Mouse (Mus musculus): ENCODE measurements at regions not wholly inside any gene's neighbourhood (a gene's known extent, or its start where the extent isn't known, plus 50 kb on each side); places are given as distances from the start of the nearest gene placed in this dataset.

GRCm38 (mm10) chr2:78173784-78174183 lies 227.6 kb upstream of the Cwc22 start:
- H3K4me3 ChIP-seq (replicated peaks in 1 of 3; ENCODE audit: low read depth in 2 of 3, low read length in 2 of 3, poor library complexity in 1 of 3), result no peak overlapping the region
- no peaks in the 10 kb centered on the region for H3K27me3 ChIP-seq (replicated peaks)
- H3K79me2 ChIP-seq (replicated peaks; ENCODE audit: control insufficient read depth, extremely low read depth, insufficient read depth, poor library complexity, severe bottlenecking), result no peaks in the 10 kb centered on the region
- no peak overlapping the region for H3K27ac ChIP-seq (ENCODE audit: insufficient read depth, low read depth)
- in situ Hi-C loops (cut with MboI; ENCODE audit: low pct_ligation_motif_present, low pct_unique_long_range_greater_than_20kb, low sequenced_read_pairs), result no loop called here
- DNase-seq (ENCODE audit: extremely low read depth), result no peak
- TF ChIP-seq CTCF (conservative IDR thresholded peaks at IDR 0.05 in 1 of 2, IDR thresholded peaks at IDR 0.05 in 1 of 2; ENCODE audit: low read depth in 2 of 2, low read length in 2 of 2) (no peak), UBTF (IDR thresholded peaks at IDR 0.05; ENCODE audit: low read depth, low read length) (no peak), E2F4 (IDR thresholded peaks at IDR 0.05; ENCODE audit: insufficient replicate concordance, low read depth, low read length) (no peak), SIN3A (IDR thresholded peaks at IDR 0.05; ENCODE audit: low read length) (no peak), ZMIZ1 (IDR thresholded peaks at IDR 0.05; ENCODE audit: low read depth, low read length) (no peak), EP300 (IDR thresholded peaks at IDR 0.05; ENCODE audit: low read length) (no peak), POLR2A (IDR thresholded peaks at IDR 0.05; ENCODE audit: low read depth, low read length) (no peak), JUN (IDR thresholded peaks at IDR 0.05; ENCODE audit: insufficient read depth, low read depth, low read length) (no peak), MYC (IDR thresholded peaks at IDR 0.05; ENCODE audit: low read depth, low read length) (no peak), HCFC1 (IDR thresholded peaks at IDR 0.05; ENCODE audit: low read depth, low read length) (no peak), MAX (IDR thresholded peaks at IDR 0.05; ENCODE audit: low read length) (no peak), MEF2A (IDR thresholded peaks at IDR 0.05; ENCODE audit: borderline replicate concordance, low read depth, low read length) (no peak), MXI1 (IDR thresholded peaks at IDR 0.05; ENCODE audit: low read depth, low read length) (no peak), RAD21 (IDR thresholded peaks at IDR 0.05; ENCODE audit: low read depth, low read length) (no peak)
- no peak overlapping the region for H3K4me2 ChIP-seq (ENCODE audit: insufficient read depth, low read depth, poor library complexity, severe bottlenecking)
- no peaks in the 10 kb centered on the region for H3K36me3 ChIP-seq (replicated peaks in 1 of 2; ENCODE audit: control insufficient read depth in 1 of 2, insufficient read depth in 1 of 2, low read length in 1 of 2)
- no peaks in the 10 kb centered on the region for H3K4me1 ChIP-seq (ENCODE audit: control insufficient read depth in 1 of 2, insufficient read depth in 2 of 2)
- dilution Hi-C loops (cut with MboI; ENCODE audit: extremely low pct_ligation_motif_present, extremely low pct_unique_long_range_greater_than_20kb, low sequenced_read_pairs), result no loop called here
- H3K9ac ChIP-seq (ENCODE audit: insufficient read depth, low read depth), result no peak overlapping the region
- H3K9me3 ChIP-seq (replicated peaks; ENCODE audit: low read length), result no peaks in the 10 kb centered on the region

- no peak overlapping the region for H3K4me3 ChIP-seq (replicated peaks in 1 of 3; ENCODE audit: low read depth in 2 of 3, low read length in 2 of 3, poor library complexity in 1 of 3)
- H3K9ac ChIP-seq (ENCODE audit: insufficient read depth, low read depth), result no peak overlapping the region
- DNase-seq (ENCODE audit: extremely low read depth), result no peak
- H3K4me2 ChIP-seq (ENCODE audit: insufficient read depth, low read depth, poor library complexity, severe bottlenecking), result no peak overlapping the region
- H3K9me3 ChIP-seq (replicated peaks; ENCODE audit: low read length), result no peaks in the 10 kb centered on the region
- H3K4me1 ChIP-seq (ENCODE audit: control insufficient read depth in 1 of 2, insufficient read depth in 2 of 2), result no peaks in the 10 kb centered on the region
- no peak overlapping the region for H3K27ac ChIP-seq (ENCODE audit: insufficient read depth, low read depth)
- H3K36me3 ChIP-seq (replicated peaks in 1 of 2; ENCODE audit: control insufficient read depth in 1 of 2, insufficient read depth in 1 of 2, low read length in 1 of 2), result no peaks in the 10 kb centered on the region
- no peaks in the 10 kb centered on the region for H3K79me2 ChIP-seq (replicated peaks; ENCODE audit: control insufficient read depth, extremely low read depth, insufficient read depth, poor library complexity, severe bottlenecking)
- dilution Hi-C loops (cut with MboI; ENCODE audit: extremely low pct_ligation_motif_present, extremely low pct_unique_long_range_greater_than_20kb, low sequenced_read_pairs) (no loop called here), in situ Hi-C loops (cut with MboI; ENCODE audit: low pct_ligation_motif_present, low pct_unique_long_range_greater_than_20kb, low sequenced_read_pairs) (no loop called here)
- TF ChIP-seq NRF1 (IDR thresholded peaks at IDR 0.05; ENCODE audit: low read depth, low read length) (no peak), TBP (conservative IDR thresholded peaks at IDR 0.05; ENCODE audit: low read depth, low read length) (no peak), KAT2A (IDR thresholded peaks at IDR 0.05; ENCODE audit: insufficient replicate concordance, low read length) (no peak), ZKSCAN1 (IDR thresholded peaks at IDR 0.05; ENCODE audit: borderline replicate concordance, low read depth, low read length) (no peak), CHD1 (IDR thresholded peaks at IDR 0.05; ENCODE audit: low read depth, low read length) (no peak), ZMIZ1 (IDR thresholded peaks at IDR 0.05; ENCODE audit: low read depth, low read length) (no peak), USF2 (conservative IDR thresholded peaks at IDR 0.05; ENCODE audit: low read depth, low read length) (no peak), RAD21 (IDR thresholded peaks at IDR 0.05; ENCODE audit: low read depth, low read length) (no peak), ZC3H11A (IDR thresholded peaks at IDR 0.05; ENCODE audit: low read depth, low read length) (no peak), IRF4 (IDR thresholded peaks at IDR 0.05; ENCODE audit: low read depth, low read length) (no peak), CHD2 (IDR thresholded peaks at IDR 0.05; ENCODE audit: low read length) (no peak), NELFE (IDR thresholded peaks at IDR 0.05; ENCODE audit: low read depth, low read length) (no peak), ELF1 (IDR thresholded peaks at IDR 0.05; ENCODE audit: low read depth, low read length) (no peak), MAFK (IDR thresholded peaks at IDR 0.05; ENCODE audit: insufficient replicate concordance, low read length) (no peak), POLR2A (IDR thresholded peaks at IDR 0.05; ENCODE audit: low read depth, low read length) (no peak), USF1 (IDR thresholded peaks at IDR 0.05; ENCODE audit: low read depth, low read length) (no peak)
- no peaks in the 10 kb centered on the region for H3K27me3 ChIP-seq (replicated peaks)
Observed at GRCm38 (mm10) chr2:78172819-78173218, 226.6 kb upstream of the Cwc22 start.
